Mouse (Mus musculus): ENCODE results near the gene Plekhg4. TPM values are rescaled to one million over a fixed set of nuclear protein-coding genes. Genes with fewer than 3 reads are reported as not detected.

Gene Plekhg4
- total RNA-seq (2021), result 1 to 10 TPM in 1 of 2 experiments, under 1 TPM in 1; 0.25 to 1.2 TPM
- long read RNA-seq, experiment 1, result 0 reads
- long read RNA-seq, experiment 2, partial matches to known transcripts, result 0 of 1 reads
- long read RNA-seq, experiment 2, other reads (novel, unspliced or antisense), result 1 of 1 reads

DNA sequence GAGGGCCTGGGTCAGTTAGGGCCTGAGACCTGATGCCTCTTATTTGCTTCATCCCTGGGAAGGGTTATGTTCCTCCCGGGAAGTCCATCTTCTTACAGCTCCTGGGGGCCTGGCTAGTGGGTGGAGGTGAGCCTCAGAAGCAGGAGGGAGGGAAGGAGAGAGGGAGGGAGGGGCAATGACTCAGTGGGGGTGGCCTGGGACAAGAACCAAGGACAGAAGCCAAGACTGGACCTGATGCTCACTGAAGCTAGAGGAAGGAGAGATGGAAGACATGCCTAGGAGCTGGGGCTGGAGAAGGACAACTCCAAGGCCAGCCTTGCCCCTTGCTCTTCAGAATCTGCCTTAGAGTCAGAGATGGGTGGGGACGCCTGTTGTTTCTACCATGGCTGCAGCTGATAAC lies at the start of gene Plekhg4:
Gene Plekhg4 (plus strand): TSS at position 243 of the 400 bp plus-strand sequence.
- DNase-seq (ENCODE audit: low spot score in 2 of 2), result no peak

DNA sequence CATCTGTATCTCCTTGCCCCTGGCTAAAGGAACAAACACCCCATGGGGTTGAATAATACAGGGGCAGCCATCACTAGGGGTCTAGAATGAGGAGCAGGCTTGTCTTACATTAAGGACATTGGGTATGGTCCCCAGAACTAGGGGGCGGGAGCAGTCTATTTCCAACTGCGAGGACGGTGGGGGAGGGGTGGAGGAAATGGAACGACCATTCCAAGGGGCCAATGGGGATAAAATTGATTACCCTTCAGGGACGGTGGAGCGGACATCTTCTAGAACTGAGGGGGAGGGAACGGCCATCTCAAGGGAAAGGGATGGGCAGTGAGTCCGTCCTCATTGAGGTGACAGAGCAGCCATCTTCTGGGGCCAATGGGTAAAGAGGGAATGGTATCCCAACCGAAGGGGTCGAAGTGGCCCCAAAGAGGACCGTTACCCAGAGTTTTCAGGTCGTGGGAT lies 47.4 kb upstream of the Plekhg4 start:
- no peak for DNase-seq (ENCODE audit: low spot score in 2 of 2)

DNA sequence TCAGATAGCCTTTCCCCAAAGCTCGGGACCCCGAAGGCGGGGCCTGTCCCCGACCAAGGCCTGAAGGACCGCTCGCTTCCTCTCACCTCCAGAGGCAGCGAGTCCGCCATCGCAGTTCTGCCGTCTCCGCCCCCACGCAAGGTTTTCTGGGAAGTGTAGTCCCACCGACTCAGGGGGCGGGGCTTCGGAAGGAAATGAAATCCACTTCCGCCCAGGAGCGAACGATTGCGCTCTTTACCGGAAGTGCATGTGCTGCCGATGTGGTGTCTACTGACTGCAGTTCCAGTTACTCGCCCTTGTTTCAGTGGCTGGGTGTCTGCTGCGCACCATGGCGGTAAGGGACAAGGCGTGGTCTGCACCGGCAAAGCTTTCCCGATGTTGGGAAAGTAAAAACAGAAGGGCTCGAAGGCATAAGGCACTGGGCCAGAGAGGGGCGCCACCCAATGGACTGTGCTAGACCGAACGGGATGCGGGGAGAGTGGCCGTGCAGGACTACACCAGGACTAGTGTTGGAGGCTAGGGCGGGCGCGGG lies 46.9 kb upstream of the Plekhg4 start, which contains the start of the genes Lrrc29 and Tmem208:
Gene Lrrc29 (minus strand): TSS at position 138 of the 532 bp plus-strand sequence.
Gene Tmem208 (plus strand): TSS at position 214 of the 532 bp plus-strand sequence.
- DNase-seq (ENCODE audit: low spot score in 2 of 2), result peak; percentile 83 to 96

DNA sequence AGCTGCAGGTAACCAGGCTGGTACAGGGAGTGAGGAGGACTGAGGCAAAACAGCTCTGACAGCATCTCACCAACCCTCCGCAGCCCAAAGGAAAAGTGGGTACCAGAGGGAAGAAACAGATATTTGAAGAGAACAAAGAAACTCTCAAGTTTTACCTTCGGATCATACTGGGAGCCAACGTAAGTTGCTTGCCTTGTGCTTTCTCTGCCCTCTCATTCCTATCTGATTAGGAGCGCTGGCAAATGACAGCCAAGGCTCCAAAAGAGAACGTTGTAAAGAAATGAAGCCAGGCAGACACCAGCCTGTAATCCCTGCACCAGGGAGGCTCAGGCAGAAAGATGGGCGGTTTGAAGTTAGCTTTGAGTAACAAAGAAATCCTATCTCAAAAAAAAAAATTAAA lies 46.1 kb upstream of the Plekhg4 start:
- no peak for DNase-seq (ENCODE audit: low spot score in 2 of 2)

DNA sequence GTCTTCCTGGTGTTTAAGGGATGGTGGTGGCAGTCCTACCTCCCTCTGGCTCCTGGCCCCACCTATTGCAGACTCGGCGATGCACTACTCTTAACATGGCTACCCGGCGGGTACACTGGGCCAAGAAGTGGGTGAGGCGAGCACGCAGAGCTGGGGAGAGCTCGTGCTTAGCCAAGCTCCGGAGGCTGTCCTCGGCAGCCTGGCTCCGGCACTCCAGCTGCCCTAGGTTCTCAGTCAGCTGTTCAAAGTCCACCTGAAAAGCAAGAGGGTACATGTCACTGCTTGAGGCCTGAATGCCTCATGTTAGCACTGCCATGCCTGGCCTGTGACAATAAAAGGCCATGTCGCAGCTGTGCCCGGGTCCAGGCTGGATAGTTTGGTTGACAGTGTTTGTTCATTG lies 42.7 kb upstream of the Plekhg4 start:
- DNase-seq (ENCODE audit: low spot score in 2 of 2), result no peak

DNA sequence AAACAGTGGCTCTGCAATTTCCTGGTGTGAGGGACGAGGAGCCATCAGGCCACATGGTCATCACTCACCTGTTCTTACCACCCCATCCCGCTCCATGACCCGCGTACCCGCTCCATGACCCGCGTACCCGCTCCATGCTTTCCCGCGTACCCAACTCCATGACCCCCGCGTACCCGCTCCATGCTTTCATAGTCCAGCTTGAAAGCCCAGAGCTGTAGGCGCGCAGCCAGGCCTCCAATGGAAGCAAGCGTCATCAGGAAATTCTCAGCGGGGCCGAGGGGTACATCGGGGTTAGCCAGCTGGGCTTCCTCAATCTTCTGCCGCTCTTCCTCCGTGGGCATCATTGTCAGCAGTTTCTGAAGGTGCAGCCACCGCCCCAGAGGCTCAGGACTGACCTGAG lies 41.6 kb upstream of the Plekhg4 start:
- DNase-seq (ENCODE audit: low spot score in 2 of 2), result no peak

DNA sequence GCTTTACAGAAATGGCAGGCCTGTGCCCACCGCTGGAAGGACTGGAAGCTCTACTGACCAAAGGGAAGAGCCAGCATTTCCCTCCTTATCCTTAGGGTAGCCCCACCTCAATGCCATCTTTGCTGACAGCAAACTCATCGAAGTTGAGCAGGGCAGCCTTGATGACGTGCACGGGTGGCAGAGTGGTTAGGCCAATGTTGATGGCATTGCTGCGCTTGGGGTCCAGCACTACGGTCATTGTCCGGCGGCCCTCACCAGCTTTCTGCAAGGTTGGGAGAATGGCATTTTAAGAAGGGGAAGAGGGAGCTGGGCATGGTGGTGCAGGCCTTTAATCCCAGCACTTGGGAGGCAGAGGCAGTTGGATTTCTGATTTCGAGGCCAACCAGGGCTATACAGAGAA lies 41.1 kb upstream of the Plekhg4 start:
- no peak for DNase-seq (ENCODE audit: low spot score in 2 of 2)

DNA sequence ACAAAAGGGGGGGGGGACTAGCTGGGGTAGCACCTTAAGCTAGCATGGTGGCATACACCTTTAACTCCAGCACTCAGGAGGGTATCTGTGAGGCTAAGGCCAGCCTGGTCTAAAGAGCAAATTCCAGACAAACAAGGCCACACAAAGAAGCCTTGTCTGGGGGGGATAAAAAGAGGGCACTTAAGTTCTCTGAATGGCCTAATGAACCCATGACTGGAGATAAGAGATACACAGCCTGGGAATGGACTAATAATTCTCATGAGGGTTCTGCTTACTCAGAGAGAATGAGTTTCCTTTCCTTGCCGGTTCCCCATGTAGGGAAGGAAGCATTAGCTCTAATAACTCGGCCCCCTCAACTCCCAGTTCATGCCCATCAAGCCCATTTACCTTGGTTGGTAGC lies 40.6 kb upstream of the Plekhg4 start:
- no peak for DNase-seq (ENCODE audit: low spot score in 2 of 2)

DNA sequence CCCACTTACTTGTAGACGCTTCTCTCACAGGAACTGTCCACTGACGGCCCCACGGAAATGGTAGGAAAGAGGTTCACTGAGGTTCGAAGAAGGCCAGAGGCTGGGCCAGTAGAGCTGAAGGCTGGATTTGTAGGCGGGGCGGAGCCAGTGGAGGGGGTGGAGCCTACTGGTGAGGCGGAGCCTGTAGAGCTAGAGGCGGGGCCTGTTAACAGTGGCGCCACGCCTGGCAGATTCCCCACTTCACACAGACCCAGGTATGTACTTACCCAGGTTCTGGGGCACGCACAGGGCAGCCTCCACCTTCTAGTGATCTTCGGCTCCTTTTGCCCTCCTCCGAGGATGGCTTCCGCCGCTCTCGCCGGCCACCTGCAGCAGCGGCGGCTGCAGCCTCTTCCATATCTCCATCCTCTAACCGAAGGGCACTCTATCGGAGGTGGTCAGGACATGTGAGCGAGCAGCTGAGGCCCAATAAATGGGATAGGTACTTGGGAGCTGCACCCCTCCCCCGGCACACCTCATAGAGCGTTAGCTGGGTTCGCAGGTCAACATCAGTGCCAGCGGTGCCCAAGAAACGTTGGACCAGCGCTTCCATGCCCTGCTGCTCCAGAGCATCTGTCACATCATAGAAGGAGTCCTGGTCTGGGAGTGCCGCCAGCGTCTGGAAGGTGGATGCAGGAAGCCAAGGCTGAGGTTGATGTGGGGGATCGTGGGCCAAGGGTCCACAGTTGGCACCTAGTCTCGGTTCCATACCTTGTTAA lies 36.5 kb upstream of the Plekhg4 start:
- DNase-seq (ENCODE audit: low spot score in 2 of 2), result no peak

DNA sequence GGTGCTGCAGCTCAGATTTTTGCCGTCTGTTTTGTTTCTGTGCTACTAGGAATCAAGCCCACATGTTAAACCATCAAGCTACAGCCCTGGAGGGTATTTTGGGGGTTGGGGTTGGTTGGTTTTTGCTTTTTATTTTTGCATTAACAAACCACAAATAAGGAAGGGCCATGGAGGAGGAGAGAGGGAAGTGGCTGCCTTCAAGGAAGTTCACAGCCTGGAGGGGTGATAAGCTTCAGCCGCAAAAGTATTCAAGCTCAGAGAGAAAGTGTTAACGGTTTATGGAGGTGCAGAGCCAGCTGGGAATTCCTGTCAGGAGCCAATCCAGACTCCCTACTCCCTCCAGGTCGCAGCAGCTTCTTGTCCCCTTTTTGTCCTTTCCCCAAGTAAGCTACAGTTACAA lies 34.1 kb upstream of the Plekhg4 start:
- DNase-seq (ENCODE audit: low spot score in 2 of 2), result no peak

DNA sequence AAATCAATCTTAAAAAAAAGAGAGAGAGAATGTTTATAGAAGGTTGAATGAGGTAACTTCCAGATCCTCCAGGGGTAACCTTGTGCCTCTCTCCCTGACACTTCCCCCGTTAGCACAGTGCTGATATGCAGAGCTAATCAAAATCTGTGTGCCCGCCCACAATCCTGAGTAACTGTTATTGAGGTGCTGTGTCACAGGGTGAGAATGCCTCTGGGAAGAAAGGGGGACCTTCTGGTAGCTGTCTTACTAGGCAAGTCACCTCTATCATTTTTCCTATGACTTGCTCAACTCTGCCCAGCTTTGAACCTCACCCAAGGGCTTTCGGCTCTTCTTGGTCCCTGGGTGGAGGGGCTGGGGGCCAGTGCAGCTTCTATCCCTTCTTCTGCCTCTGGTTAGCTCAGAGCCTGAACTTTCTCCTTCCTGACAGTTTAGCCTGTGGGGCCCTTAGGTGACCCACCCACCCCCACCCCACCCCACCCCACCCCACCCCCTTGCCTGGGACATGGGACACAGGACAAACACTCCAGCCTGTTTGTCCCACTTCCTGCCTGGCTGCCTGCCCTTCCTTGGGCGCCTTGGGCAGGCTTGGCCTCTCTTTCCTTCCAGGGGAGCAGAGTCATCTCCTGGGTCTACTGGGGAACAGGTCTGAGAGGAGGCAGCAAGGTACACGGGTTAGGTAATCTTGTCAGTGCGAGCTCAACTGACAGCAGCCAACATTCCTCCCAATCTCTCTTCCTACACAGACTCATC lies 33.0 kb upstream of the Plekhg4 start:
- no peak for DNase-seq (ENCODE audit: low spot score in 2 of 2)

DNA sequence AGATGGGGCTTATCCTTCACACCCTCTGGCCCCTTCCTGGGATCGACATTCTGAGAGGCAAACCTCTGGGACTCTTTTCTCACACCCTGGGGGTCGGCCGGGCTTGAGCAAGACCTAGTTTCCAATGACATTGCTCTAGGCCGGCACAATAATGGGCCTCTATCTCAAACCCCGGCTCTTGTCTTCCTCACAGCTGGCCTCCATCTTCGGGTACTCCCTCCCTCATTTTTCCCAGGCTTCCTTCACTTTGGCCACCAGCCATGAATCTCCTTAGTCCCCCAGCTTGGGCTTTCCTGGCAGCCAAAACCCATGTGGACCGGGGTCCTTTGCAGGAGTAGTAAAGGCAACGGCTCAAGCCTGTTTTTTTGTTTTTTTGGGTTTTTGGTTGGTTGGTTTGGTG lies 31.7 kb upstream of the Plekhg4 start:
- DNase-seq (ENCODE audit: low spot score in 2 of 2), result no peak

DNA sequence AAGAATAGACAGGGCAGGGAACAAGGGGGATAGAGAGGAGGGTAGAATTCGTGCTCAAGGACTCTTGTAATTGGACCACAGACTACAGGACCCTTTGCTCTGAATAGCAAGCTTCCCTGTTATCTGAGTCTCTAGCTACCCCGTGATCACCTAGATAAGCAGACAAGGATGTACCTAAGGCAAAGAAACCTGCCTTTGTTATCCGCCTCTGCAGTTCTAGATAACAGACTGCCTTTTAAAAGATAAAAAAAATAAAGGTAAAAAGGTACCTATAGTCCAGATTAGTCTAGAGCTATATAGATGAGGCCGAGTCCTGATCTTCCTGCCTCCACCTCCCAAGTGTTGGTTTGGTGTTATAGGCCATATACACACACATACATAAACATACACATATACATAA lies 30.3 kb upstream of the Plekhg4 start:
- no peak for DNase-seq (ENCODE audit: low spot score in 2 of 2)

DNA sequence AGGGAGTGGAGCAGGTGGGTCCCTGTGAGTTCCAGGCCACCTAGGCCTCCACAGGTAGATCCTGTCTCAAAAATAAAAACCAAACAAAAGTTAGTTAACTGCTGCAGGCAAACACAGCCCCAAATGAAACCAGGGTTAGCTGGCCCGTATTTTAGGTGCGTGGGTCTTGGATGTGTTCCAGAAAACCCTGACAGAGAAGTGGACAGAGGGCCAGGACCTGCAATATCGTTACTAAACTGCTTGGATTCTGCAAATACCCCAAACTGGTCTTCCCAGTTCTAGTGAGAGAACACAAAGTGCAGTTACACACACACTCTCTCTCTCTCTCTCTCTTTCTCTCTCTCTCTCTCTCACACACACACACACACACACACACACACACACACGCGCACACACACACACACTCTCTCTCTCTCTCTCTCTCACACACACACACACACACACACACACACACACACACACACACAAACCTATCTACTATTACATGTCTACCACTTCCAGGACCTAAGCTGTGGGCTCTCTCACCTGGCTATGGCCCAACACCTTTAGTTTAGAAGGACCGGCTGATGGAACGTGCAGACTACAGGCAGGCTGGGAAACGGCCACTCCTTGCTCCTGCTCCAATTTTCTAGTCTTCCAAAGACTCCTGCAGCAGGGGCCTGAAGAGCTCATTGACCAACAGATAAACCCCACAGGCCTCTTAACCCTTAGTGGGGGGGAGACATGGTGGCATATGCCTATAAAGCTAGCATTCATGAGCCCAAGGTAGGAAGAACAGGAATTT lies 29.1 kb upstream of the Plekhg4 start:
- DNase-seq (ENCODE audit: low spot score in 2 of 2), result no peak

DNA sequence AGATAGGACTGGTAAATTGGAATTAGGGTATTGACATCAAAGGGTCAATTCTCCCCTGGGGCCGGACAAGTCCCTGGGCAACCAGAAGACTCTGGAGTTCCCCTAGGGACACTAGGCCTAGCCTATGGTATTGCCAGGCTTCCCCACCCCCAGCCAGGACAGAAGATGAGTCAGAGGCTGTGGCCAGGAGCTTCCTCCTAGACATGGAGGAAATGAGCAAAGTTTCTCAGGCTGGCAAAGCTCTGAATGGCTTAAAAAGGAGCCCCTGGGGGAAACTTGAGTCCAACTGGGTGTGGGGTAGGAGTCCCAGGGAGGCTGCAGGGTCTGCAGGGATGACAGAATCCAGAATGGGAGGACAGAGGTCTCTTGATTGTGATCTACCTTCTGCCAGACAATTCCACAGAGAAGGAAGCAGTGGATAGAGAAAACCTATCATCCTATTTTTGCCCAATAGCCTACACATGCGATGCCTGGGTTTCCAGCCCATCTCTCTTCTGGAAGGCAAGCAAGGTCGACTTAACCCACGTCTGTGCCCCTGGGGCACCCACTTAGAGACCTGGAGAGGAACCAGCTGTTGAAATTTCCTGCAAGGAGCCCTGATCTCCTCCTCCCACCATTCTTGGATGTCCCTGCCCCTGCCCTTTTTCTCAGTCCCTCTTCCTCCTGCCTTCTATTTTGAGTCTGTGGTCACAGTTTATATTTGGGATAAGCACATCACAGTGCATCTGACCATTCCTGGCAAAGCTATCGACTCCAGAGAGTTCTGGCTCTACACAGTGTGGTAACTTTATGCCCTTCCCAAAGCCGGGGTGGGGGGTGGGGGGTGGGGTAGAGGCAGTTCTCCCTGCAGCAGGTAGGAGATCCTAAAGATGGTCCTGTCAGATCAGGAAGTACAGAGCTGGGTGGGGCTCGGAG lies 27.8 kb upstream of the Plekhg4 start:
- no peak for DNase-seq (ENCODE audit: low spot score in 2 of 2)

DNA sequence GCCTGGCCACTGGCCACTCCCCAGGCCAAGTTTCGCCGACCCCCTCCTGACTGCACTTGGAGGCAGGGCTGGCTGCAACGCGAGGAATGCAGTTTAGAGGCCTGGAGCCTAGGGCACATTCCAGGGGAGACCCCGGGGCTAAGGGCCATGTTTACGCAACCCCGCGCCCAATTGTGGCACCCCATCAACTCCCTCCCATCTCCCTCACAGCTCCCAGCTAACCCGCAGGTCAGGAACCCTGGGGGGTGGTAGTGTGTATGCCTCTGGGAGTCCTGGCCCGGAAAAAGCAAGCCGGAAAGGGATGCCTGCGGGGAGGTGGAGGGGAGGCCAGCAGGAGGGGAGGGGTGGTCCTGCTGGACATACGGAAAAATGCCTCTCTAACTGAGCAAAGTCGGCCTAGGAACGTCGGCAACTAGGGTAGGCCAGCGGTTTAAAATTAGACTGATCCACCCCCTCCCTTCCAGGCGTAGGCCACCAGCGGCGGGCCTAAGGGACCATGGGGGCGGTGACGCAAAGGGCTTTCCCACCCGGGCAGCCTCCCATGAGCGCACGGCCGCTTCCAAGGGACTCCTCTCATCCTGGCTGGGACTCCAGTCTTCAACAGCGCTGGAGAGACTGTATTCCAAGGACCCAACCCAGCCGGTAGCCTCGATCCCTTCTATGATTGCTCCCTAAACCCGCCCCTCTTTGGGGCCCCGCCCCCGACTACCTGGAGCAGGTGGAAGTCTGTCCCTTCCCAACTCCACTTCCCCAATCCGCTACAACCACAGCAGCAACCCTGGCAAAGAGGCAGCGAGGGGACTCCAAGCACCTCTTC lies 26.3 kb upstream of the Plekhg4 start:
- no peak for DNase-seq (ENCODE audit: low spot score in 2 of 2)

DNA sequence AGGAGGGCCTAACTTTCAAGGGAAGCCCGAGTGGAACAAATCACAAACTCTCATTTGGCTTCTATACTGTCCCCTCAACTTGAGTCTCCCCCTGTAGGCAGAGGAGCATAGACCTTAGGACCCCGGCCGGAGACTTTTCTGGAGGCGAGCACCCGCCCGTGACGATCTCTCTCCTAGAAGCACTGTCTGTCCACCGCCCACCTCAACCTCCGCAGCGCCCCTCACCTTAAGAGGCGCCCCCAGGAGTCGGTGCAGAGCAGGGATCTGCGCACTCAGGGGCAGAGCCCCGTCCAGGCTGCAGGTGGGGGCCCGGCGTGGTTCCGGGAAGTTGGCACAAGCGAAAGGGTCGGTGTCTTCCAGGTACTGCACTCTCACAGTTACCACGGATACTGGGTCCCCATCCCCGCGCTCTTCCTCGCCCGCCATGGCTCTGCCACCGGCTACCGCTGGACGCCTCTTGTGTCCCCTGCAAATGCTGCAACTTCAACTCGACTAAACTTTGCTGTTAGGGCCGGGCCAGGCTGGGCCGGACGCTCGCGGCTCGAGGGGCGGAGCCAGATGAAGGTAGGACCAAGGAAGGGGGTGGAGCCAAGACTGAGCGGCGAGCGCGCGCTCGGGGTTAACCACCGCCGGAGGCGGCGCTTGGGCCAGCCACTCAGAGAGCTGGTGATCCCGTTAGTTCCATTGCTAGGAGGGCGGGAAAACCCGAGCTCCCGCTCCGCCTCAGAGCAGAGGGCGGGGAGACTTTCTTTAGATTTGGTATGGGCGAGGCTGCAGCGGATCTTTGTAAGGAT lies 25.4 kb upstream of the Plekhg4 start, which contains the start of gene Fhod1:
Gene Fhod1 (minus strand): TSS at position 526 of the 794 bp plus-strand sequence.
- peak; percentile 79 to 88 for DNase-seq (ENCODE audit: low spot score in 2 of 2)

DNA sequence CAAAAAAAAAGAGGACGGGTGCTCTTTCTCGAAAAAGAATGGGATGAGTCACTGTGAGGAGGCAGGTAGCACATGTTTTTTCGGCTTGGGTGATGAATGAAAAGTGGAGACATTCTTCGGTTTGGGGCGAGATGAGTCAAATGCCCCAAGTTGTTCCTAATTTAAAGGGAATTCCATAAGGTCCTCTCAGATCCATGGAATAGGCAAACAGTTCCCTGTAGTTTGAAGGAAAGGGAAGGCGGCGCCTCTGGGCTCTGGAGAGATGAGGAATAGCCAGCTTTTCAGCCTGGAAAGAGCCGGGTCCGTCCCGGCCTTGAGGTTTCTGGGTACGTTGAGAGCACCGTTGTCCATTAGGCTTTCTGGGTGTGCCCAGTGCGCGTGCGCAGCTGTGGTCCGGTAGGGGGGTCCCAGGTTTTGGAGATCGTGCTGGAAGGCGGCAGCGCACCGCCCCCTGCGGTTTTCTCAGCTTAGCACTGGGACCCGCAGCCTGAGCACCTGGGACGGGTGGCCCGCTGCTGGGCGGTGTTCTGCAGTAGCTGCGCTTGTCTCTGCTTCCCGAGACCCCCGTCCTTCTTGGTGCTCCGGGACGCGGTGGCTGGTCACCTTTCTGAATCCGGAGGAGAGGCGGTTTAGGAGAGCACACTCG lies 24.5 kb upstream of the Plekhg4 start, which contains the start of gene Slc9a5:
Gene Slc9a5 (plus strand): TSS at position 394 of the 646 bp plus-strand sequence.
- DNase-seq (ENCODE audit: low spot score in 2 of 2), result no peak
